Mouse (Mus musculus) liver, embryonic 15.5 days (tissue): ENCODE data around the gene Slc5a9. TPM values are rescaled to one million over a fixed set of nuclear protein-coding genes. Genes with fewer than 3 reads are reported as not detected.
"Not testable (repeated sequence)": the region's sequence is repeated elsewhere in the genome, so short reads cannot be mapped to it uniquely, and the experiment has no call there.

Source experiments
- ATAC-seq: fragments of 200-750 bp; cut with Nextera tagmentation; 2 replicates; pipeline ENCODE4 v1.8.0; 2017; ENCODE audit warnings: moderate number of reproducible peaks, mild to moderate bottlenecking, moderate library complexity; ENCODE audit not compliant: insufficient read depth
- H3K27ac ChIP-seq: fragments of 300-500 bp; sonication (generic); replicated peaks from 2 replicates; pipeline ENCODE4 v1.5.1; 2015; ENCODE audit warnings: mild to moderate bottlenecking, inconsistent platforms
- H3K27me3 ChIP-seq: fragments of 300-500 bp; sonication (generic); 2 replicates; pipeline ENCODE4 v1.6.1; 2015; ENCODE audit warnings: mild to moderate bottlenecking, inconsistent platforms
- H3K36me3 ChIP-seq: fragments of 300-500 bp; sonication (generic); replicated peaks from 2 replicates; pipeline ENCODE4 v1.6.1; 2015; ENCODE audit warnings: moderate library complexity, mild to moderate bottlenecking, inconsistent platforms
- H3K4me1 ChIP-seq: fragments of 300-500 bp; sonication (generic); replicated peaks from 2 replicates; pipeline ENCODE4 v1.6.1; 2015; ENCODE audit warnings: inconsistent platforms
- H3K4me2 ChIP-seq: fragments of 300-500 bp; sonication (generic); 2 replicates; pipeline ENCODE4 v1.6.1; 2015; ENCODE audit warnings: moderate library complexity, mild to moderate bottlenecking, inconsistent platforms
- H3K4me3 ChIP-seq: fragments of 300-500 bp; sonication (generic); replicated peaks from 2 replicates; pipeline ENCODE4 v1.5.1; 2015; ENCODE audit warnings: mild to moderate bottlenecking, inconsistent platforms
- H3K9ac ChIP-seq: fragments of 300-500 bp; sonication (generic); 2 replicates; pipeline ENCODE4 v1.6.1; 2015; ENCODE audit warnings: moderate library complexity, mild to moderate bottlenecking, inconsistent platforms
- H3K9me3 ChIP-seq: fragments of 300-500 bp; sonication (generic); replicated peaks from 2 replicates; pipeline ENCODE4 v1.6.1; 2016; ENCODE audit warnings: inconsistent platforms
- WGBS: fragments of 180-500 bp; shearing (Covaris S2); methylation state at CpG from one replicate; pipeline ENCODE4 v1.1.7; 2015; ENCODE audit warnings: mixed read lengths; ENCODE audit not compliant: insufficient replicate concordance; 5-methylcytosine and 5-hydroxymethylcytosine counted together
- polyA plus RNA-seq: library from polyadenylated mRNA; unstranded; fragments of >200 nt; fragmentation: Nextera tagmentation; extraction: Ambion mirVana; gene quantifications from 2 replicates; pipeline ENCODE4 v1.2.1, GENCODE M21; 2015

Slc5a9 gene
- 0.24 TPM in 1 of 2 replicates, not detected in the other for polyA plus RNA-seq

DNA sequence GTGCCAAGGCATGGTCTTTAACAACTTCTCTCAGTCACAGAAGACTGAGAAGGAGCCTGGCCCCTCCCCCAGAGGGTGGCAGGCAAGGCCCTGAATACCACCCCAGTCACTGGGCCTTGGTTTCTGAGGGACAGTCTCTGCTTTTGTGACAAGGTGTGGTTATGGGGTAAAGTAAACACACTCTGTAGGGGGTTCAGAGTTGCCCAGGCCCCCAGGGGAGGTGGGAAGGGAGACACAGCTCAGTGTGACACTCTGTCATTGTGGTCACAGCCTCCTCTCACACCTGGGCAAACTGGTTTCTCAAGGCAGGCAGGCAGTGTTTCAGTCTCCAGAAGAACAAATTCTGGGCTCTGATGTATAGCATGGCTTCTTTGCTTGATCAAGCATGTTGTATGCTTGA is at the start of gene Slc5a9:
Gene Slc5a9, minus strand, starts transcription at position 144 of the 400 bp plus-strand sequence.
- no peak within 1 kb of the TSS for H3K4me2 ChIP-seq
- H3K27me3 ChIP-seq, result no peaks in the 10 kb centered on the region
- no peak for ATAC-seq
- H3K9ac ChIP-seq, result no peak within 1 kb of the TSS
- H3K4me1 ChIP-seq, result no peaks in the 10 kb centered on the region
- H3K36me3 ChIP-seq, result no peaks in the 10 kb centered on the region
- no peak within 1 kb of the TSS for H3K4me3 ChIP-seq
- no peak within 1 kb of the TSS for H3K27ac ChIP-seq
- no peaks in the 10 kb centered on the region for H3K9me3 ChIP-seq

- WGBS, result 69% methylated on average over 1 of the region's 1 CpGs
- Histone ChIP-seq H3K27ac (no peak within 1 kb of the TSS), H3K27me3 (no peaks in the 10 kb centered on the region), H3K4me2 (no peak within 1 kb of the TSS), H3K4me3 (no peak within 1 kb of the TSS), H3K4me1 (no peaks in the 10 kb centered on the region), H3K9ac (no peak within 1 kb of the TSS), H3K9me3 (no peaks in the 10 kb centered on the region), H3K36me3 (no peaks in the 10 kb centered on the region)
- no peak for ATAC-seq
These were observed 16.4 kb upstream of the Slc5a9 start, which contains the start of gene Skint8 for GRCm38 (mm10) chr4:111919092-111919491. Gene Skint8 (plus strand): TSS chr4:111919392.

DNA sequence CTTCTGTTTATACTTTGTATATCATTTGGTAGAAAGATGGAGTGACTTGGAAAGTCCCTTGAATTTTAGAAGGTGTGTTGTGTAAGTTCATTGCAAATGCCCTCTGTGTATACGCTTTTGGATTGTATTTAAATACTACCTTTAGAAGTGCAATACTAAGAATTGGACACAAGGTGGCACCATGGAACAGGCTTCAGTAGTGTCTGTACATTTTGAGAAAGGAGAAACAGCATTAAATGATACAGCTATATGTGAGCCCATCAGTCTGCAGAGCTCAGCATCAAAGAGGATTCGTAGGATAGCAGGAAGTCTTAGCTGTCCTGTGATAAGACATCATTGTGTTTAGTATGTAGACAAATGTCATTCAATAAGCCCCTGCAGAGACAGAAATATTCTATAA is 5.2 kb upstream of the Slc5a9 start:
- no peaks in the 10 kb centered on the region for H3K4me1 ChIP-seq
- H3K27me3 ChIP-seq, result no peaks in the 10 kb centered on the region
- 26% methylated on average over 2 of the region's 2 CpGs for WGBS
- H3K4me3 ChIP-seq, result no peak overlapping the region
- H3K36me3 ChIP-seq, result no peaks in the 10 kb centered on the region
- no peak overlapping the region for H3K4me2 ChIP-seq
- H3K27ac ChIP-seq, result no peak overlapping the region
- no peak overlapping the region for H3K9ac ChIP-seq
- H3K9me3 ChIP-seq, result no peaks in the 10 kb centered on the region
- no peak for ATAC-seq

GRCm38 (mm10) chr4:111901473-111901872 is 1.2 kb downstream of the Slc5a9 start:
- no peak overlapping the region for H3K9ac ChIP-seq
- H3K27ac ChIP-seq, result no peak overlapping the region
- H3K9me3 ChIP-seq, result no peaks in the 10 kb centered on the region
- H3K4me3 ChIP-seq, result no peak overlapping the region
- H3K36me3 ChIP-seq, result no peaks in the 10 kb centered on the region
- no peaks in the 10 kb centered on the region for H3K27me3 ChIP-seq
- no peaks in the 10 kb centered on the region for H3K4me1 ChIP-seq
- H3K4me2 ChIP-seq, result no peak overlapping the region
- 67% methylated on average over 1 of the region's 1 CpGs for WGBS
- ATAC-seq, result no peak

DNA sequence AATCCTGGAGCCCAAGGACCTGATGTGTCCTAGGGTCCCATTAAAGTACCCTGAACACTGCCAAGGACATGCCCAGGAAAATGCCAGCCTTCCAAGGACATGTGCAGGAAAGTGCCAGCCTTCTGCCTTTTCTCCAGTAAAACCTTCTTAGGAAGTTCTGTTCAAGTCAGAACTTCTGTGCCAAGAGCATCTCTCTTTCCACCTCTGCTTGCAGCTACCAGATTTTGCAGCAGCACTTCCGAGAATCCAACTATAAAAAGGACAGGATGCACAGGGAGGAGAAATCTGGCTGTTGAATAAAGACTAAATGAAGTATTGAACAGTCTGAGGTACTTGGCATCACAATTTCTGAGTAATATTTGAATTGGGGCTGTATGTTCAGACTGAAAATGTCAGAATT is 2.2 kb downstream of the Slc5a9 start:
- H3K9ac ChIP-seq, ATAC-seq, H3K36me3 ChIP-seq, H3K4me2 ChIP-seq, H3K4me3 ChIP-seq, H3K4me1 ChIP-seq, H3K9me3 ChIP-seq, H3K27me3 ChIP-seq, H3K27ac ChIP-seq: not testable (repeated sequence)
- WGBS, result 32% methylated on average over 1 of the region's 1 CpGs

- ATAC-seq, result no peak
- no peak overlapping the region for H3K27ac ChIP-seq
- WGBS, result 38% methylated on average over 4 of the region's 4 CpGs
- H3K4me2 ChIP-seq, result no peak overlapping the region
- no peaks in the 10 kb centered on the region for H3K4me1 ChIP-seq
- no peaks in the 10 kb centered on the region for H3K36me3 ChIP-seq
- H3K4me3 ChIP-seq, result no peak overlapping the region
- no peaks in the 10 kb centered on the region for H3K27me3 ChIP-seq
- no peaks in the 10 kb centered on the region for H3K9me3 ChIP-seq
- no peak overlapping the region for H3K9ac ChIP-seq
These were observed 4.2 kb downstream of the Slc5a9 start for GRCm38 (mm10) chr4:111898566-111898965.

GRCm38 (mm10) chr4:111897755-111898154 is 5.0 kb downstream of the Slc5a9 start:
- Histone ChIP-seq H3K9me3 (no peaks in the 10 kb centered on the region), H3K4me2 (no peak overlapping the region), H3K27ac (no peak overlapping the region), H3K36me3 (no peaks in the 10 kb centered on the region), H3K4me1 (no peaks in the 10 kb centered on the region), H3K4me3 (no peak overlapping the region), H3K9ac (no peak overlapping the region), H3K27me3 (no peaks in the 10 kb centered on the region)
- 14% methylated on average over 1 of the region's 1 CpGs for WGBS
- ATAC-seq, result no peak

- Histone ChIP-seq H3K27me3 (no peaks in the 10 kb centered on the region), H3K9ac (no peak overlapping the region), H3K4me3 (no peak overlapping the region), H3K9me3 (no peaks in the 10 kb centered on the region), H3K4me1 (no peaks in the 10 kb centered on the region), H3K27ac (no peak overlapping the region), H3K4me2 (no peak overlapping the region), H3K36me3 (no peaks in the 10 kb centered on the region)
- no peak for ATAC-seq
These were observed 10.6 kb downstream of the Slc5a9 start for GRCm38 (mm10) chr4:111892138-111892537.

DNA sequence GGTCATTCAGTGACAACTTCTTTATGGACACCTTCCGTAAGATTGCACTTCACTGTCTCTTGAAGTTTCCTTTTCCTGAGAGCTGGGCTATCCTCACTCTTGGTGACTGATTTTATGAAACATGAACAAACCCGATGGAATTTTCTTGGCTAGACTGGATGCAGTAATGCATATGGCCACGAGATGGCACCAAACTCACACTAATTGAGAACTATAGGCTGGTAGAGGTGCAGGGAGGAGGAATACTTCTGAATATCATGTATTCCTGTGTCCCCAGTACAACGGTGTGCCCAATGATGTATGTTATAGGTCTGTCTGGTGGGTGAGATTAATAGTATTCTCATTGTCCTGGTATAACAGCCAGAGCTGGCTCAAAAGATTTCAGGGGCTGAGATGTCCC is 16.1 kb downstream of the Slc5a9 start:
- H3K4me2 ChIP-seq, result no peak overlapping the region
- no peak overlapping the region for H3K27ac ChIP-seq
- no peaks in the 10 kb centered on the region for H3K36me3 ChIP-seq
- 17% methylated on average over 4 of the region's 4 CpGs for WGBS
- H3K4me3 ChIP-seq, result no peak overlapping the region
- no peaks in the 10 kb centered on the region for H3K9me3 ChIP-seq
- no peaks in the 10 kb centered on the region for H3K4me1 ChIP-seq
- no peak overlapping the region for H3K9ac ChIP-seq
- ATAC-seq, result no peak
- H3K27me3 ChIP-seq, result no peaks in the 10 kb centered on the region

DNA sequence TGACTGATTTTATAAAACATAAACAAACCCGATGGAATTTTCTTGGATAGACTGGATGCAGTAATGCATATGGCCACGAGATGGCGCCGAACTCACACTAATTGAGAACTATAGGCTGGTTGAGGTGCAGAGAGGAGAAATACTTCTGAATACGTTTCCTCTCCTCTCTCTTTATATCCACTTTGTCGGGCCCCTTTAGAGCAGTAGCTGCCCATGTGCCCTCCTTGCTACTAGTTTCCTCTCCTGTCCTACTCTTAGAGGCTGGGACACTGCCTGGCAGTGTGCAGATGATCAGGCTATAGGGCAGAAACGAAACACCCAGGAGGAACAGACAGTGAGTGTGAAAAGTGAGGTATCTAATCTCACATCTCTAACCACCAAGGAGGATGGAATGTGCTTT is 16.7 kb downstream of the Slc5a9 start:
- Histone ChIP-seq H3K9ac (no peak overlapping the region), H3K27me3 (no peaks in the 10 kb centered on the region), H3K27ac (no peak overlapping the region), H3K4me3 (no peak overlapping the region), H3K9me3 (no peaks in the 10 kb centered on the region), H3K4me1 (no peaks in the 10 kb centered on the region), H3K36me3 (no peaks in the 10 kb centered on the region), H3K4me2 (peak overlapping the region; percentile 32; the same call in 1 of the 2 replicates)
- WGBS, result 6% methylated on average over 7 of the region's 7 CpGs
- ATAC-seq, result no peak

- H3K9ac ChIP-seq, result no peak overlapping the region
- no peak overlapping the region for H3K4me3 ChIP-seq
- no peaks in the 10 kb centered on the region for H3K36me3 ChIP-seq
- no peak overlapping the region for H3K27ac ChIP-seq
- 68% methylated on average over 12 of the region's 12 CpGs for WGBS
- no peak for ATAC-seq
- no peaks in the 10 kb centered on the region for H3K27me3 ChIP-seq
- H3K4me1 ChIP-seq, result no peaks in the 10 kb centered on the region
- H3K4me2 ChIP-seq, result no peak overlapping the region
- no peaks in the 10 kb centered on the region for H3K9me3 ChIP-seq
These were observed 19.2 kb downstream of the Slc5a9 start for GRCm38 (mm10) chr4:111883543-111883942.

GRCm38 (mm10) chr4:111880112-111880875 is 22.4 kb downstream of the Slc5a9 start:
- H3K27ac ChIP-seq, result no peak overlapping the region
- no peaks in the 10 kb centered on the region for H3K27me3 ChIP-seq
- no peaks in the 10 kb centered on the region for H3K36me3 ChIP-seq
- 32% methylated on average over 4 of the region's 4 CpGs for WGBS
- no peaks in the 10 kb centered on the region for H3K9me3 ChIP-seq
- no peaks in the 10 kb centered on the region for H3K4me1 ChIP-seq
- H3K4me3 ChIP-seq, result no peak overlapping the region
- no peak overlapping the region for H3K9ac ChIP-seq
- no peak for ATAC-seq
- H3K4me2 ChIP-seq, result no peak overlapping the region
